Mouse (Mus musculus): ENCODE measurements at regions not wholly inside any gene's neighbourhood (a gene's known extent, or its start where the extent isn't known, plus 50 kb on each side); places are given as distances from the start of the nearest gene placed in this dataset.

GRCm38 (mm10) chr1:19458646-19459441 is 250.1 kb downstream of the Tfap2b start:
- Histone ChIP-seq H3K9ac (replicated peaks) (no peak overlapping the region), H3K27ac (no peak overlapping the region), H3K9me3 (no peaks in the 10 kb centered on the region), H3K4me2 (no peak overlapping the region), H3K36me3 (no peaks in the 10 kb centered on the region), H3K4me3 (replicated peaks) (no peak overlapping the region), H3K27me3 (no peaks in the 10 kb centered on the region), H3K4me1 (replicated peaks) (no peaks in the 10 kb centered on the region)
- 47% methylated on average over 14 of the region's 14 CpGs for WGBS
- ATAC-seq (ENCODE audit: insufficient number of reproducible peaks, insufficient read depth, low FRiP score, low TSS enrichment, low read depth), result 0 out of 2 replicates have a peak, but pooled peaks have one; percentile 47

GRCm38 (mm10) chr1:19459876-19460275 is 251.2 kb downstream of the Tfap2b start:
- no peak for ATAC-seq (ENCODE audit: insufficient number of reproducible peaks, insufficient read depth, low FRiP score, low TSS enrichment, low read depth)

GRCm38 (mm10) chr1:19473561-19473960 is 264.8 kb downstream of the Tfap2b start:
- no peaks in the 10 kb centered on the region for H3K4me1 ChIP-seq (replicated peaks)
- no peak for ATAC-seq (ENCODE audit: insufficient number of reproducible peaks, insufficient read depth, low FRiP score, low TSS enrichment, low read depth)
- H3K9ac ChIP-seq (replicated peaks), result no peak overlapping the region
- H3K36me3 ChIP-seq, result no peaks in the 10 kb centered on the region
- H3K27me3 ChIP-seq, result no peaks in the 10 kb centered on the region
- H3K9me3 ChIP-seq, result no peaks in the 10 kb centered on the region
- H3K4me3 ChIP-seq (replicated peaks), result no peak overlapping the region
- H3K27ac ChIP-seq, result no peak overlapping the region
- 60% methylated on average over 1 of the region's 1 CpGs for WGBS
- no peak overlapping the region for H3K4me2 ChIP-seq

More at GRCm38 (mm10) chr1:19459876-19460275, 251.2 kb downstream of the Tfap2b start:
- no peaks in the 10 kb centered on the region for H3K9me3 ChIP-seq
- H3K4me1 ChIP-seq (replicated peaks), result no peaks in the 10 kb centered on the region
- 73% methylated on average over 11 of the region's 11 CpGs for WGBS
- no peak overlapping the region for H3K27ac ChIP-seq
- H3K27me3 ChIP-seq, result no peaks in the 10 kb centered on the region
- H3K4me2 ChIP-seq, result no peak overlapping the region
- H3K4me3 ChIP-seq (replicated peaks), result no peak overlapping the region
- H3K36me3 ChIP-seq, result no peaks in the 10 kb centered on the region
- no peak overlapping the region for H3K9ac ChIP-seq (replicated peaks)

Measured in limb, embryonic 12.5 days (tissue).